Mouse (Mus musculus): ENCODE results near the gene Ccl21a.
"Not testable (repeated sequence)": the region's sequence is repeated elsewhere in the genome, so short reads cannot be mapped to it uniquely, and the experiment has no call there.

The Ccl21a gene

GRCm38 (mm10) chr4:42773893-42774292, at the start of gene Ccl21a:
Ccl21a (minus strand) TSS chr4:42773993.
- DNase-seq (ENCODE audit: low spot score) = not testable (repeated sequence)

- not testable (repeated sequence) for DNase-seq (ENCODE audit: low spot score)
Measured at GRCm38 (mm10) chr4:42756477-42756876, 17.3 kb downstream of the Ccl21a start, which contains the start of gene Ccl19. Ccl19 (minus strand) TSS chr4:42756577.

- DNase-seq (ENCODE audit: low spot score) = not testable (repeated sequence)
Measured at GRCm38 (mm10) chr4:42735245-42735644, 38.5 kb downstream of the Ccl21a start, which contains the start of gene 4930578G10Rik. 4930578G10Rik (plus strand) TSS chr4:42735545.

Data from ovary, postnatal 14 days (tissue).